Mouse (Mus musculus) stomach, embryonic 16.5 days (tissue): Measurements from ENCODE around the gene Plvap. TPM values are rescaled to one million over a fixed set of nuclear protein-coding genes. Genes with fewer than 3 reads are reported as not detected.

Source experiments
- ATAC-seq: fragments of 200-750 bp; cut with Nextera tagmentation; 2 replicates; pipeline ENCODE4 v1.8.0; 2017; ENCODE audit warnings: moderate number of reproducible peaks, moderate TSS enrichment; ENCODE audit not compliant: insufficient read depth, low FRiP score
- H3K27ac ChIP-seq: fragments of 300-500 bp; sonication (generic); 2 replicates; pipeline ENCODE4 v1.5.1; 2014; ENCODE audit warnings: low read length
- H3K27me3 ChIP-seq: fragments of 300-500 bp; sonication (generic); 2 replicates; pipeline ENCODE4 v1.6.1; 2014; ENCODE audit warnings: low read length, control low read depth, mixed read lengths; ENCODE audit not compliant: control insufficient read depth, insufficient read depth
- H3K36me3 ChIP-seq: fragments of 300-500 bp; sonication (generic); 2 replicates; pipeline ENCODE4 v1.6.1; 2014; ENCODE audit warnings: low read length; ENCODE audit not compliant: control insufficient read depth, insufficient read depth
- H3K4me1 ChIP-seq: fragments of 300-500 bp; sonication (generic); 2 replicates; pipeline ENCODE4 v1.6.1; 2014; ENCODE audit warnings: low read length, control low read depth, mixed read lengths; ENCODE audit not compliant: control insufficient read depth, insufficient read depth
- H3K4me2 ChIP-seq: fragments of 300-500 bp; sonication (generic); 2 replicates; pipeline ENCODE4 v1.6.1; 2014; ENCODE audit warnings: low read depth, low read length, mixed read lengths
- H3K4me3 ChIP-seq: fragments of 300-500 bp; sonication (generic); replicated peaks from 2 replicates; pipeline ENCODE4 v1.5.1; 2014; ENCODE audit warnings: mild to moderate bottlenecking, low read length
- H3K9ac ChIP-seq: fragments of 300-500 bp; sonication (generic); 2 replicates; pipeline ENCODE4 v1.6.1; 2014; ENCODE audit warnings: low read length
- H3K9me3 ChIP-seq: fragments of 300-500 bp; sonication (generic); replicated peaks from 2 replicates; pipeline ENCODE4 v1.6.1; 2016; ENCODE audit warnings: low read length, control low read depth; ENCODE audit not compliant: control insufficient read depth
- WGBS: fragments of 180-500 bp; shearing (Covaris S2); extraction: QIAGEN DNeasy Blood & Tissue Kit; methylation state at CpG from one replicate; pipeline ENCODE4 v1.1.7; 2014; 5-methylcytosine and 5-hydroxymethylcytosine counted together
- polyA plus RNA-seq: library from polyadenylated mRNA; unstranded; fragments of >200 nt; fragmentation: Nextera tagmentation; extraction: Ambion mirVana; gene quantifications from 2 replicates; pipeline ENCODE4 v1.2.1, GENCODE M21; 2015

The Plvap gene
- polyA plus RNA-seq, 1 experiment from 2014 or later, result 81.8 TPM

- ATAC-seq, result no peak
- no peaks in the 10 kb centered on the region; the same call in 1 of the 2 replicates for H3K36me3 ChIP-seq
- 45% methylated on average over 22 of the region's 22 CpGs for WGBS
- no peak overlapping the region for H3K27ac ChIP-seq
- H3K9ac ChIP-seq, result no peak overlapping the region
- H3K27me3 ChIP-seq, result no peaks in the 10 kb centered on the region
- H3K9me3 ChIP-seq, result no peaks in the 10 kb centered on the region
- H3K4me3 ChIP-seq, result no peak overlapping the region
- no peak overlapping the region for H3K4me2 ChIP-seq
- peaks cover 3% of the 10 kb centered on the region; the same call in 1 of the 2 replicates for H3K4me1 ChIP-seq
These were observed 54.6 kb downstream of the Plvap start for GRCm38 (mm10) chr8:71456906-71457305.

- no peak overlapping the region for H3K9ac ChIP-seq
- no peaks in the 10 kb centered on the region for H3K27me3 ChIP-seq
- no peaks in the 10 kb centered on the region for H3K9me3 ChIP-seq
- H3K4me2 ChIP-seq, result no peak overlapping the region
- peaks cover 3% of the 10 kb centered on the region; the same call in 1 of the 2 replicates for H3K4me1 ChIP-seq
- no peak for ATAC-seq
- no peak overlapping the region for H3K27ac ChIP-seq
- H3K4me3 ChIP-seq, result no peak overlapping the region
- H3K36me3 ChIP-seq, result no peaks in the 10 kb centered on the region; the same call in 1 of the 2 replicates
- whole genome bisulfite sequencing, result 80% methylated on average over 8 of the region's 8 CpGs
These were observed 56.9 kb downstream of the Plvap start for GRCm38 (mm10) chr8:71454668-71455067.

GRCm38 (mm10) chr8:71452669-71453068, 58.9 kb downstream of the Plvap start:
- no peak overlapping the region for H3K4me2 ChIP-seq
- no peak overlapping the region for H3K27ac ChIP-seq
- no peak overlapping the region for H3K9ac ChIP-seq
- no peak for ATAC-seq
- H3K36me3 ChIP-seq, result no peaks in the 10 kb centered on the region
- no peaks in the 10 kb centered on the region for H3K27me3 ChIP-seq
- H3K4me1 ChIP-seq, result peaks cover 3% of the 10 kb centered on the region; the same call in 1 of the 2 replicates
- 59% methylated on average over 2 of the region's 2 CpGs for WGBS
- no peaks in the 10 kb centered on the region for H3K9me3 ChIP-seq
- no peak overlapping the region for H3K4me3 ChIP-seq

- no peaks in the 10 kb centered on the region for H3K27me3 ChIP-seq
- H3K4me1 ChIP-seq, result no peaks in the 10 kb centered on the region
- no peak overlapping the region for H3K4me3 ChIP-seq
- no peak overlapping the region for H3K9ac ChIP-seq
- H3K4me2 ChIP-seq, result no peak overlapping the region
- WGBS, result 40% methylated on average over 11 of the region's 11 CpGs
- H3K9me3 ChIP-seq, result no peaks in the 10 kb centered on the region
- H3K27ac ChIP-seq, result no peak overlapping the region
- ATAC-seq, result no peak
- H3K36me3 ChIP-seq, result no peaks in the 10 kb centered on the region
These were observed 59.8 kb downstream of the Plvap start for GRCm38 (mm10) chr8:71451777-71452176.

- no peak for ATAC-seq
- H3K9me3 ChIP-seq, result no peaks in the 10 kb centered on the region
- H3K4me2 ChIP-seq, result no peak overlapping the region
- WGBS, result 66% methylated on average over 4 of the region's 4 CpGs
- H3K4me3 ChIP-seq, result no peak overlapping the region
- H3K9ac ChIP-seq, result no peak overlapping the region
- H3K36me3 ChIP-seq, result no peaks in the 10 kb centered on the region
- no peaks in the 10 kb centered on the region for H3K27me3 ChIP-seq
- H3K27ac ChIP-seq, result no peak overlapping the region
- H3K4me1 ChIP-seq, result no peaks in the 10 kb centered on the region
These were observed 60.2 kb downstream of the Plvap start for GRCm38 (mm10) chr8:71451337-71451736.

Other genes starting within 250 kb of the Plvap start
- 18.7 and 19.1 TPM in 2 replicates for gene Myo9b, start 239.0 kb downstream of the Plvap start, polyA plus RNA-seq
- 46.4 and 55.4 TPM in 2 replicates for gene Haus8, start 238.8 kb downstream of the Plvap start, polyA plus RNA-seq
- gene Use1, start 144.9 kb downstream of the Plvap start, polyA plus RNA-seq, result 90.2 and 91.5 TPM in 2 replicates
- gene Ocel1, start 140.5 kb downstream of the Plvap start, polyA plus RNA-seq, result 5.6 and 6.5 TPM in 2 replicates
- 17.3 and 24.1 TPM in 2 replicates for gene Nr2f6, start 129.8 kb downstream of the Plvap start, polyA plus RNA-seq
- 12.7 and 12.8 TPM in 2 replicates for gene Ushbp1, start 116.0 kb downstream of the Plvap start, polyA plus RNA-seq
- 72.2 and 77.4 TPM in 2 replicates for gene Babam1, start 114.9 kb downstream of the Plvap start, polyA plus RNA-seq
- 38.7 and 42.5 TPM in 2 replicates for gene Ankle1, start 105.7 kb downstream of the Plvap start, polyA plus RNA-seq
- 23.5 and 27.5 TPM in 2 replicates for gene Abhd8, start 48.1 kb downstream of the Plvap start, polyA plus RNA-seq
- gene Mrpl34, start 46.8 kb downstream of the Plvap start, polyA plus RNA-seq, result 126 and 148 TPM in 2 replicates
- 87.1 and 89.1 TPM in 2 replicates for gene Dda1, start 42.6 kb downstream of the Plvap start, polyA plus RNA-seq
- 0.26 and 0.27 TPM in 2 replicates for gene Ano8, start 25.8 kb downstream of the Plvap start, polyA plus RNA-seq
- 11.0 and 14.8 TPM in 2 replicates for gene Gtpbp3, start 23.6 kb downstream of the Plvap start, polyA plus RNA-seq
- 0.32 and 0.40 TPM in 2 replicates for gene Ccdc194, start 14.0 kb upstream of the Plvap start, polyA plus RNA-seq
- gene Bst2, start 25.7 kb upstream of the Plvap start, polyA plus RNA-seq, result 39.9 and 46.5 TPM in 2 replicates
- gene Mvb12a, start 31.2 kb upstream of the Plvap start, polyA plus RNA-seq, result 101 and 103 TPM in 2 replicates
- 2.9 and 3.2 TPM in 2 replicates for gene Tmem221, start 47.1 kb upstream of the Plvap start, polyA plus RNA-seq
- 0.08 TPM in 1 of 2 replicates, not detected in the other for gene Nxnl1, start 54.8 kb upstream of the Plvap start, polyA plus RNA-seq
- gene Slc27a1, start 57.1 kb upstream of the Plvap start, polyA plus RNA-seq, result 35.2 and 41.4 TPM in 2 replicates
- 200 and 206 TPM in 2 replicates for gene Pgls, start 80.4 kb upstream of the Plvap start, polyA plus RNA-seq
- gene Fam129c, start 85.9 kb upstream of the Plvap start, polyA plus RNA-seq, result 3.2 and 4.0 TPM in 2 replicates
- 60.1 and 69.2 TPM in 2 replicates for gene Colgalt1, start 99.2 kb upstream of the Plvap start, polyA plus RNA-seq
- gene Unc13a, start 160.0 kb upstream of the Plvap start, polyA plus RNA-seq, result 1.1 and 1.2 TPM in 2 replicates
- gene Jak3, start 164.5 kb upstream of the Plvap start, polyA plus RNA-seq, result 9.3 and 9.5 TPM in 2 replicates
- gene Insl3, start 177.5 kb upstream of the Plvap start, polyA plus RNA-seq, result 1.1 and 1.7 TPM in 2 replicates
- gene B3gnt3, start 190.0 kb upstream of the Plvap start, polyA plus RNA-seq, result 12.2 and 15.0 TPM in 2 replicates
- gene Fcho1, start 214.0 kb upstream of the Plvap start, polyA plus RNA-seq, result 6.1 and 7.0 TPM in 2 replicates